8 mouse cellular contexts compared by ENCODE assay signal in the genomic region with DNA sequence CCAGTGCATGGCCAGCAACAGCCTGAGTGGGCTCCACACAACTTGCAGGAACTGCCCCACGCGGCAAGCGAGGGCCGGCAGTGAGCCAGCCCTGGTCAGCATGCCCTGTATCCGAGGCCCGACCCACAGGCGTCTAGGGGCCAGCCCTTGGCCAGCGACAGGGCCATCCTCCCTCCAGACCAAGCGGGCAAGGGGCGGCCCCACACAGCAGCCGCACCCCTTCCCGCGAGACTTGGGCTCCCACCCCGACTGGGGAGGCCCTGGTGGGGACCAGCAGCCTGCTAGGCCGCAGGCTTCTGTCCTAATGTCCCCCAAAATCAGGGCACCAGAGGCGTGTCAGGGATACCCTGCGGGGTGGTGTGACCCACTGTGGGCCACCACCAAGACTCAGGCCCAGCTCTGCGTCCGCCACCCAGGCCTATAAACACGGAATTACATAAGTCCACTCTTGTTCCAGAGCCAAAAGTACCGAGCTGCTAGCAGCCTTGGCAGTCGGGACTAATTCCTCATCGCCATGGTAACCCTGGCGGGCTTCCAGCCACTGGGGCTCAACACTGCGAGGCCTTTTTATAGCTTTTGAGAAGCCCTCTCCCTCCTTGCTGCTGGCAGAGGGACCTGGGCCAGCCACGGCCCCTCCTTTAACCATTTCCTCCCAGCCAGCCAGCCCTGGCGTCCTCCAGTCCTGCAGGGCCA. TPM values are rescaled to one million over a fixed set of nuclear protein-coding genes. Genes with fewer than 3 reads are reported as not detected.
DNase-seq lines count a peak whose midpoint lies in the region; ATAC-seq and TF ChIP-seq lines count a peak whose summit lies in the region.

No protein-coding gene starts in this region.

- H3K9ac ChIP-seq in MEL (ENCODE audit: control insufficient read depth, low read depth, low read length, poor library complexity, severe bottlenecking) = peak overlapping the region; percentile 61
- peak overlapping the region; percentile 65 for H3K9ac ChIP-seq in lung, embryonic 14.5 days

- peak overlapping the region; percentile 85 for H3K27ac ChIP-seq in MEL (ENCODE audit: control insufficient read depth, low read depth, low read length)
- peak overlapping the region; percentile 100 for H3K27ac ChIP-seq in lung, embryonic 14.5 days (ENCODE audit: low read depth)
- H3K27ac ChIP-seq in olfactory bulb, adult 2 months (ENCODE audit: insufficient read depth, low read depth, low read length) = peak overlapping the region; percentile 100

- no peak for TF ChIP-seq RAD21 in MEL (IDR thresholded peaks at IDR 0.05; ENCODE audit: low read depth, low read length)

- ATAC-seq in frontal cortex, adult (ENCODE audit: low TSS enrichment) = peak; percentile 69
- peak; percentile 76 to 79 for ATAC-seq in hematopoietic stem cell, adult 5-6 weeks (replicated peaks in 1 of 2; ENCODE audit: insufficient read depth in 1 of 2, low FRiP score in 2 of 2, low TSS enrichment in 1 of 2, low read depth in 1 of 2, poor library complexity in 2 of 2, severe bottlenecking in 2 of 2)
- ATAC-seq in lung, embryonic 14.5 days (ENCODE audit: insufficient read depth) = peak; percentile 88

- H3K4me1 ChIP-seq in MEL (ENCODE audit: control insufficient read depth in 1 of 2, insufficient read depth in 2 of 2, low read length in 2 of 2) = peaks cover 0 to 32% of the 10 kb centered on the region in 2 experiments; a peak in 3 of 4 replicates
- H3K4me1 ChIP-seq in lung, embryonic 14.5 days (ENCODE audit: insufficient read depth) = peaks cover 68% of the 10 kb centered on the region
- peaks cover 83% of the 10 kb centered on the region for H3K4me1 ChIP-seq in olfactory bulb, adult 2 months (ENCODE audit: control insufficient read depth, insufficient read depth, low read length)

- 5% methylated on average over 27 of the region's 27 CpGs for WGBS in lung, embryonic 14.5 days
- under 1% methylated on average over 27 of the region's 27 CpGs for WGBS in olfactory bulb, adult 2 months

- no peaks in the 10 kb centered on the region for H3K9me3 ChIP-seq in MEL (replicated peaks; ENCODE audit: insufficient read depth, low read length)
- no peaks in the 10 kb centered on the region for H3K9me3 ChIP-seq in lung, embryonic 14.5 days (ENCODE audit: low read depth, low read length)

- DNase-seq in MEL (ENCODE audit: low read depth, low spot score) = peak; percentile 95
- DNase-seq in cerebellum, adult 8-10 months = peak; percentile 99
- DNase-seq in layer of hippocampus, adult 9-10 months (ENCODE audit: low spot score) = peak; percentile 97
- DNase-seq in lung, embryonic 14.5 days = peak; percentile 100
- DNase-seq in urinary bladder, adult 2 months (ENCODE audit: low spot score) = peak; percentile 94

- peaks cover 0 to 12% of the 10 kb centered on the region in 2 experiments; a peak in 2 of 4 replicates for H3K36me3 ChIP-seq in MEL (ENCODE audit: control insufficient read depth in 1 of 2, insufficient read depth in 2 of 2, low read length in 2 of 2)
- no peaks in the 10 kb centered on the region for H3K36me3 ChIP-seq in lung, embryonic 14.5 days (ENCODE audit: insufficient read depth)

- peak overlapping the region; percentile 57 to 64 for H3K4me3 ChIP-seq in MEL (ENCODE audit: control insufficient read depth in 1 of 2, insufficient read depth in 1 of 2, low read depth in 2 of 2, low read length in 2 of 2)
- peak overlapping the region; percentile 39 for H3K4me3 ChIP-seq in lung, embryonic 14.5 days (ENCODE audit: low read depth, low read length)
- peak overlapping the region; percentile 33 for H3K4me3 ChIP-seq in olfactory bulb, adult 2 months (ENCODE audit: insufficient read depth, low read depth, low read length)

- TF ChIP-seq CTCF in MEL (IDR thresholded peaks at IDR 0.05 in 2 of 3, conservative IDR thresholded peaks at IDR 0.05 in 1 of 3; ENCODE audit: control insufficient read depth in 1 of 3, insufficient read depth in 1 of 3, low read depth in 2 of 3, low read length in 3 of 3, poor library complexity in 1 of 3, severe bottlenecking in 1 of 3) = no peak
- TF ChIP-seq CTCF in lung, embryonic 14.5 days (IDR thresholded peaks at IDR 0.05; ENCODE audit: low read depth) = 0 out of 2 replicates have a peak, but pooled peaks have one; percentile 10
- no peak for TF ChIP-seq CTCF in olfactory bulb, adult 2 months (IDR thresholded peaks at IDR 0.05; ENCODE audit: insufficient read depth, low read depth, low read length)

- H3K27me3 ChIP-seq in MEL (ENCODE audit: control insufficient read depth in 1 of 2, insufficient read depth in 2 of 2, low read length in 2 of 2) = no peaks in the 10 kb centered on the region
- no peaks in the 10 kb centered on the region for H3K27me3 ChIP-seq in lung, embryonic 14.5 days (ENCODE audit: insufficient read depth, low read length)

- H3K4me2 ChIP-seq in lung, embryonic 14.5 days = peak overlapping the region; percentile 85

- H3K79me2 ChIP-seq in MEL (ENCODE audit: control insufficient read depth, insufficient read depth, low read length, poor library complexity) = peaks cover 40% of the 10 kb centered on the region

- no peak; a peak in 1 of 4 replicates for TF ChIP-seq POLR2A in MEL (IDR thresholded peaks at IDR 0.05; ENCODE audit: control insufficient read depth in 1 of 2, insufficient read depth in 1 of 2, low read depth in 1 of 2, low read length in 2 of 2, poor library complexity in 1 of 2)
- TF ChIP-seq POLR2A in olfactory bulb, adult 2 months (IDR thresholded peaks at IDR 0.05; ENCODE audit: insufficient read depth, low read depth, low read length) = no peak

- no peak for TF ChIP-seq EP300 in MEL (IDR thresholded peaks at IDR 0.05; ENCODE audit: low read depth in 1 of 2, low read length in 2 of 2)

TF ChIP-seq in MEL, 35 proteins besides CTCF, POLR2A, EP300 and RAD21:
- peak; percentile 49 for TF ChIP-seq MXI1 (IDR thresholded peaks at IDR 0.05; ENCODE audit: low read depth, low read length)
- TF ChIP-seq HCFC1 (IDR thresholded peaks at IDR 0.05; ENCODE audit: low read depth, low read length) = 0 out of 2 replicates have a peak, but pooled peaks have one; percentile 20
- peak; percentile 86 for TF ChIP-seq CHD2 (IDR thresholded peaks at IDR 0.05; ENCODE audit: low read length)
- no peak for TF ChIP-seq TAL1 (IDR thresholded peaks at IDR 0.05; ENCODE audit: low read length)
- TF ChIP-seq ZMIZ1 (IDR thresholded peaks at IDR 0.05; ENCODE audit: low read depth, low read length) = no peak
- TF ChIP-seq UBTF (IDR thresholded peaks at IDR 0.05; ENCODE audit: borderline replicate concordance, insufficient read depth, low read depth, low read length) = no peak
- TF ChIP-seq E2F4 (IDR thresholded peaks at IDR 0.05; ENCODE audit: borderline replicate concordance, low read depth, low read length) = no peak
- TF ChIP-seq SIN3A (IDR thresholded peaks at IDR 0.05; ENCODE audit: low read length) = peak; percentile 67
- no peak for TF ChIP-seq BHLHE40 (IDR thresholded peaks at IDR 0.05; ENCODE audit: borderline replicate concordance, low read depth, low read length)
- TF ChIP-seq MEF2A (IDR thresholded peaks at IDR 0.05; ENCODE audit: extremely low read depth, insufficient replicate concordance, low read depth, low read length, poor library complexity, severe bottlenecking) = peak; percentile 28; the same call in 1 of the 2 replicates
- TF ChIP-seq ETS1 (IDR thresholded peaks at IDR 0.05; ENCODE audit: low read depth, low read length) = peak; percentile 47; the same call in 1 of the 2 replicates
- TF ChIP-seq NELFE (IDR thresholded peaks at IDR 0.05; ENCODE audit: low read depth, low read length) = peak; percentile 20; the same call in 1 of the 2 replicates

RNA-seq across cellular contexts. Expression of gene Ncor2, which starts 38.0 kb away (rescaled TPM):
- total RNA-seq in MEL (2012; rRNA removed) = 5.0 and 7.7 TPM in 2 replicates
- polyA plus RNA-seq in MEL (2012; ENCODE audit: insufficient read depth in 1 of 2, insufficient read length in 2 of 2, low read depth in 1 of 2, low replicate concordance in 2 of 2, missing spikeins in 1 of 2) = 10 to 100 TPM in 1 of 2 experiments, not detected in 1; 46.8 TPM
- total RNA-seq in hematopoietic stem cell, adult 5-6 weeks (2017) = 10.7 and 13.4 TPM in 2 replicates
- 34.9 and 36.5 TPM in 2 replicates for polyA plus RNA-seq in lung, embryonic 14.5 days (2014; fragmentation: Nextera tagmentation; extraction: Ambion mirVana)
- not detected in 2 replicates for polyA plus RNA-seq in olfactory bulb, adult 2 months (2012; ENCODE audit: insufficient read depth, insufficient read length, low replicate concordance, missing spikeins)
- 24.5 and 61.9 TPM in 2 replicates for polyA plus RNA-seq in urinary bladder, adult 2 months (2012; rRNA removed)

Comparison
In these comparisons a context has a peak if more than half of its experiments do, and no peak if none do; other contexts are left out.
1. Peak in every context shown above with its lines: DNase-seq, ATAC-seq, H3K4me3 ChIP-seq and H3K27ac ChIP-seq.